Mouse (Mus musculus) lung, postnatal 0 days (tissue): ENCODE results near the gene Gata2.

Source experiments
- CTCF ChIP-seq: IDR thresholded peaks from 2 replicates; pipeline ENCODE4 v1.5.1; 2016; ENCODE audit warnings: antibody characterized with exemption, mild to moderate bottlenecking
- EP300 ChIP-seq: IDR thresholded peaks from 2 replicates; pipeline ENCODE4 v1.6.1; 2016; ENCODE audit warnings: antibody characterized with exemption, mild to moderate bottlenecking, control low read depth

- TF ChIP-seq CTCF (no peak), EP300 (no peak)
Measured at GRCm38 (mm10) chr6:88251798-88252478, 58.2 kb downstream of the Gata2 start.
